Mouse (Mus musculus) embryonic facial prominence, embryonic 13.5 days (tissue): Measurements from ENCODE around the gene Adgrg7. TPM values are rescaled to one million over a fixed set of nuclear protein-coding genes. Genes with fewer than 3 reads are reported as not detected.

Experiments used
- ATAC-seq: fragments of 200-750 bp; cut with Nextera tagmentation; 2 replicates; pipeline ENCODE4 v1.8.0; 2017; ENCODE audit warnings: low read depth; ENCODE audit not compliant: insufficient number of reproducible peaks, insufficient read depth, low FRiP score, low TSS enrichment
- H3K27ac ChIP-seq: fragments of 300-500 bp; sonication (generic); 2 replicates; pipeline ENCODE4 v1.5.1; 2015; ENCODE audit warnings: moderate library complexity, mild to moderate bottlenecking, inconsistent platforms
- H3K27me3 ChIP-seq: fragments of 300-500 bp; sonication (generic); 2 replicates; pipeline ENCODE4 v1.6.1; 2015; ENCODE audit warnings: mild to moderate bottlenecking, inconsistent platforms
- H3K36me3 ChIP-seq: fragments of 300-500 bp; sonication (generic); 2 replicates; pipeline ENCODE4 v1.6.1; 2015; ENCODE audit warnings: mild to moderate bottlenecking, inconsistent platforms
- H3K4me1 ChIP-seq: fragments of 300-500 bp; sonication (generic); 2 replicates; pipeline ENCODE4 v1.6.1; 2015; ENCODE audit warnings: inconsistent platforms
- H3K4me2 ChIP-seq: fragments of 300-500 bp; sonication (generic); 2 replicates; pipeline ENCODE4 v1.6.1; 2015; ENCODE audit warnings: moderate library complexity, mild to moderate bottlenecking, inconsistent platforms
- H3K4me3 ChIP-seq: fragments of 300-500 bp; sonication (generic); 2 replicates; pipeline ENCODE4 v1.5.1; 2015; ENCODE audit warnings: mild to moderate bottlenecking, inconsistent platforms
- H3K9ac ChIP-seq: fragments of 300-500 bp; sonication (generic); 2 replicates; pipeline ENCODE4 v1.6.1; 2015; ENCODE audit warnings: mild to moderate bottlenecking, inconsistent platforms
- H3K9me3 ChIP-seq: fragments of 300-500 bp; sonication (generic); 2 replicates; pipeline ENCODE4 v1.6.1; 2016; ENCODE audit warnings: inconsistent platforms
- WGBS: fragments of 180-500 bp; shearing (Covaris S2); methylation state at CpG from one replicate; pipeline ENCODE4 v1.1.7; 2015; ENCODE audit warnings: mixed read lengths; 5-methylcytosine and 5-hydroxymethylcytosine counted together
- polyA plus RNA-seq: library from polyadenylated mRNA; unstranded; fragments of >200 nt; fragmentation: Nextera tagmentation; extraction: Ambion mirVana; gene quantifications from 2 replicates; pipeline ENCODE4 v1.2.1, GENCODE M21; 2015

Adgrg7 gene
- polyA plus RNA-seq, 1 experiment from 2014 or later: not detected

GRCm38 (mm10) chr16:56771163-56772105, 24.2 kb downstream of the Adgrg7 start:
- Histone ChIP-seq H3K36me3 (no peaks in the 10 kb centered on the region), H3K4me3 (no peak overlapping the region), H3K9ac (no peak overlapping the region), H3K9me3 (no peaks in the 10 kb centered on the region), H3K4me2 (no peak overlapping the region), H3K27ac (no peak overlapping the region), H3K27me3 (peaks cover 7% of the 10 kb centered on the region; the same call in 1 of the 2 replicates), H3K4me1 (no peaks in the 10 kb centered on the region)
- WGBS: 51% methylated on average over 10 of the region's 10 CpGs
- ATAC-seq: no peak

- no peaks in the 10 kb centered on the region for H3K27me3 ChIP-seq
- H3K9ac ChIP-seq: 0 out of 2 replicates have a peak overlapping the region, but pooled peaks have one; percentile 3
- H3K9me3 ChIP-seq: no peaks in the 10 kb centered on the region
- no peak for ATAC-seq
- 0% methylated on average over 1 of the region's 1 CpGs for WGBS
- no peak overlapping the region for H3K4me2 ChIP-seq
- no peak overlapping the region for H3K4me3 ChIP-seq
- H3K36me3 ChIP-seq: no peaks in the 10 kb centered on the region
- H3K4me1 ChIP-seq: no peaks in the 10 kb centered on the region
- no peak overlapping the region for H3K27ac ChIP-seq
Measured at GRCm38 (mm10) chr16:56729060-56729459, 66.6 kb downstream of the Adgrg7 start.

GRCm38 (mm10) chr16:56724927-56725326, 70.7 kb downstream of the Adgrg7 start:
- no peak for ATAC-seq
- Histone ChIP-seq H3K4me3 (no peak overlapping the region), H3K27ac (no peak overlapping the region), H3K4me2 (no peak overlapping the region), H3K27me3 (no peaks in the 10 kb centered on the region), H3K9ac (no peak overlapping the region), H3K36me3 (no peaks in the 10 kb centered on the region), H3K4me1 (no peaks in the 10 kb centered on the region), H3K9me3 (no peaks in the 10 kb centered on the region)
- 76% methylated on average over 10 of the region's 10 CpGs for WGBS

GRCm38 (mm10) chr16:56722357-56722756, 73.3 kb downstream of the Adgrg7 start:
- no peaks in the 10 kb centered on the region for H3K36me3 ChIP-seq

GRCm38 (mm10) chr16:56719031-56719430, 76.6 kb downstream of the Adgrg7 start:
- Histone ChIP-seq H3K4me1 (peaks cover 17% of the 10 kb centered on the region), H3K27ac (no peak overlapping the region), H3K9me3 (no peaks in the 10 kb centered on the region), H3K9ac (no peak overlapping the region), H3K36me3 (no peaks in the 10 kb centered on the region), H3K4me3 (no peak overlapping the region), H3K27me3 (no peaks in the 10 kb centered on the region), H3K4me2 (no peak overlapping the region)
- no peak for ATAC-seq

More at GRCm38 (mm10) chr16:56722357-56722756, 73.3 kb downstream of the Adgrg7 start:
- Histone ChIP-seq H3K4me2 (no peak overlapping the region), H3K4me3 (no peak overlapping the region), H3K27ac (no peak overlapping the region), H3K27me3 (no peaks in the 10 kb centered on the region), H3K9ac (no peak overlapping the region), H3K9me3 (no peaks in the 10 kb centered on the region), H3K4me1 (peaks cover 5% of the 10 kb centered on the region; the same call in 1 of the 2 replicates)
- no peak for ATAC-seq
- 49% methylated on average over 4 of the region's 4 CpGs for WGBS

- WGBS: under 1% methylated on average over 62 of the region's 62 CpGs
- Histone ChIP-seq H3K4me2 (peak within 1 kb of the TSS; percentile 73), H3K36me3 (peaks cover 2% of the 10 kb centered on the region), H3K4me1 (peaks cover 17% of the 10 kb centered on the region), H3K27me3 (no peaks in the 10 kb centered on the region), H3K9me3 (no peaks in the 10 kb centered on the region), H3K4me3 (peak within 1 kb of the TSS; percentile 82), H3K9ac (peak within 1 kb of the TSS; percentile 88), H3K27ac (peak within 1 kb of the TSS; percentile 98)
- peak; percentile 97 for ATAC-seq
Measured at GRCm38 (mm10) chr16:56717224-56718200, 78.1 kb downstream of the Adgrg7 start, which contains the start of gene Tfg. TSS of gene Tfg (minus strand) at chr16:56717450.

GRCm38 (mm10) chr16:56716557-56717179, 79.0 kb downstream of the Adgrg7 start:
- ATAC-seq: peak; percentile 58
- Histone ChIP-seq H3K4me1 (peaks cover 17% of the 10 kb centered on the region), H3K36me3 (peaks cover 9% of the 10 kb centered on the region), H3K4me3 (peak overlapping the region; percentile 82), H3K27me3 (no peaks in the 10 kb centered on the region), H3K4me2 (peak overlapping the region; percentile 73), H3K27ac (peak overlapping the region; percentile 98), H3K9me3 (no peaks in the 10 kb centered on the region), H3K9ac (peak overlapping the region; percentile 88)
- under 1% methylated on average over 31 of the region's 38 CpGs for WGBS

GRCm38 (mm10) chr16:56715608-56716007, 80.0 kb downstream of the Adgrg7 start:
- 67% methylated on average over 3 of the region's 3 CpGs for WGBS

GRCm38 (mm10) chr16:56710071-56710470, 85.6 kb downstream of the Adgrg7 start:
- Histone ChIP-seq H3K9me3 (no peaks in the 10 kb centered on the region), H3K4me2 (no peak overlapping the region), H3K4me1 (peaks cover 2% of the 10 kb centered on the region; the same call in 1 of the 2 replicates), H3K4me3 (no peak overlapping the region), H3K36me3 (peaks cover 55% of the 10 kb centered on the region), H3K27ac (no peak overlapping the region), H3K9ac (no peak overlapping the region), H3K27me3 (no peaks in the 10 kb centered on the region)
- no peak for ATAC-seq
- WGBS: 91% methylated on average over 3 of the region's 3 CpGs

More at GRCm38 (mm10) chr16:56715608-56716007, 80.0 kb downstream of the Adgrg7 start:
- H3K4me2 ChIP-seq: peak overlapping the region; percentile 73
- no peak overlapping the region for H3K27ac ChIP-seq
- no peak for ATAC-seq
- H3K4me1 ChIP-seq: peaks cover 17% of the 10 kb centered on the region
- H3K9me3 ChIP-seq: no peaks in the 10 kb centered on the region
- peak overlapping the region; percentile 82 for H3K4me3 ChIP-seq
- no peaks in the 10 kb centered on the region for H3K27me3 ChIP-seq
- H3K36me3 ChIP-seq: peaks cover 20% of the 10 kb centered on the region
- H3K9ac ChIP-seq: peak overlapping the region; percentile 88; the same call in 1 of the 2 replicates

- no peak overlapping the region for H3K4me3 ChIP-seq
- ATAC-seq: no peak
- no peak overlapping the region for H3K4me2 ChIP-seq
- WGBS: 91% methylated on average over 3 of the region's 3 CpGs
- no peak overlapping the region for H3K27ac ChIP-seq
- H3K9ac ChIP-seq: no peak overlapping the region
- no peaks in the 10 kb centered on the region for H3K9me3 ChIP-seq
- peaks cover 59% of the 10 kb centered on the region for H3K36me3 ChIP-seq
- no peaks in the 10 kb centered on the region for H3K4me1 ChIP-seq
- H3K27me3 ChIP-seq: no peaks in the 10 kb centered on the region
Measured at GRCm38 (mm10) chr16:56705731-56706130, 89.9 kb downstream of the Adgrg7 start.

- no peaks in the 10 kb centered on the region for H3K9me3 ChIP-seq
- H3K9ac ChIP-seq: no peak overlapping the region
- H3K27me3 ChIP-seq: no peaks in the 10 kb centered on the region
- H3K27ac ChIP-seq: no peak overlapping the region
- no peak overlapping the region for H3K4me2 ChIP-seq
- H3K36me3 ChIP-seq: peaks cover 51% of the 10 kb centered on the region
- WGBS: 91% methylated on average over 3 of the region's 3 CpGs
- ATAC-seq: no peak
- H3K4me1 ChIP-seq: no peaks in the 10 kb centered on the region
- no peak overlapping the region for H3K4me3 ChIP-seq
Measured at GRCm38 (mm10) chr16:56700898-56701297, 94.8 kb downstream of the Adgrg7 start.
